Comparison of ENCODE assay signal across 8 mouse cellular contexts in genomic region chr15:88839271-88839670, GRCm38 (mm10). TPM values are rescaled to one million over a fixed set of nuclear protein-coding genes. Genes with fewer than 3 reads are reported as not detected.
DNase-seq lines count a peak whose midpoint lies in the region; ATAC-seq lines count a peak whose summit lies in the region.

No protein-coding gene starts in this region.

- no peaks in the 10 kb centered on the region for H3K9me3 ChIP-seq in intestine, embryonic 14.5 days (ENCODE audit: control insufficient read depth, low read length)
- H3K9me3 ChIP-seq in midbrain, embryonic 10.5 days (replicated peaks) = no peaks in the 10 kb centered on the region
- no peaks in the 10 kb centered on the region for H3K9me3 ChIP-seq in stomach, embryonic 16.5 days (replicated peaks; ENCODE audit: control insufficient read depth, low read length)

- peak; percentile 52 for ATAC-seq in intestine, embryonic 14.5 days (replicated peaks; ENCODE audit: low FRiP score, low TSS enrichment, low read depth)
- ATAC-seq in stomach, embryonic 16.5 days (ENCODE audit: insufficient read depth, low FRiP score) = peak; percentile 72
- ATAC-seq in granulocyte monocyte progenitor cell, adult 5-6 weeks (replicated peaks; ENCODE audit: poor library complexity, severe bottlenecking) = no peak

- no peak overlapping the region for H3K4me2 ChIP-seq in intestine, embryonic 14.5 days (ENCODE audit: low read length)
- no peak overlapping the region for H3K4me2 ChIP-seq in stomach, embryonic 16.5 days (ENCODE audit: low read depth, low read length)

- H3K36me3 ChIP-seq in intestine, embryonic 14.5 days (ENCODE audit: control insufficient read depth, insufficient read depth, low read length) = no peaks in the 10 kb centered on the region
- H3K36me3 ChIP-seq in midbrain, embryonic 10.5 days = no peaks in the 10 kb centered on the region
- H3K36me3 ChIP-seq in stomach, embryonic 16.5 days (ENCODE audit: control insufficient read depth, insufficient read depth, low read length) = no peaks in the 10 kb centered on the region

- H3K4me3 ChIP-seq in intestine, embryonic 14.5 days (ENCODE audit: low read depth, low read length) = no peak overlapping the region
- H3K4me3 ChIP-seq in midbrain, embryonic 10.5 days = 0 out of 2 replicates have a peak overlapping the region, but pooled peaks have one; percentile 3
- H3K4me3 ChIP-seq in stomach, embryonic 16.5 days (replicated peaks; ENCODE audit: low read length) = no peak overlapping the region

- H3K27me3 ChIP-seq in intestine, embryonic 14.5 days (replicated peaks; ENCODE audit: control insufficient read depth, insufficient read depth, low read length) = no peaks in the 10 kb centered on the region
- H3K27me3 ChIP-seq in midbrain, embryonic 10.5 days (ENCODE audit: low read depth, poor library complexity, severe bottlenecking) = peaks cover 14% of the 10 kb centered on the region
- no peaks in the 10 kb centered on the region for H3K27me3 ChIP-seq in stomach, embryonic 16.5 days (ENCODE audit: control insufficient read depth, insufficient read depth, low read length)

- intact Hi-C loops in gastrocnemius, postnatal 14 days (cut with DNase I; ENCODE audit: low total_unique reads) = no loop called here
- intact Hi-C loops in left cerebral cortex, postnatal 14 days (cut with DNase I) = no loop called here

- H3K4me1 ChIP-seq in intestine, embryonic 14.5 days (replicated peaks; ENCODE audit: control insufficient read depth, insufficient read depth, low read length) = peaks cover 30% of the 10 kb centered on the region
- H3K4me1 ChIP-seq in midbrain, embryonic 10.5 days = peaks cover 33% of the 10 kb centered on the region
- H3K4me1 ChIP-seq in stomach, embryonic 16.5 days (ENCODE audit: control insufficient read depth, insufficient read depth, low read length) = peaks cover 16% of the 10 kb centered on the region

- peak; percentile 45 for DNase-seq in ES-CJ7 (ENCODE audit: low read depth, low spot score)
- peak; percentile 57 to 70 for DNase-seq in cerebellum, postnatal 25 days
- DNase-seq in gastrocnemius, postnatal 14 days = peak; percentile 73
- DNase-seq in intestine, embryonic 14.5 days (ENCODE audit: low spot score) = no peak
- DNase-seq in left cerebral cortex, postnatal 14 days (ENCODE audit: low spot score in 2 of 2) = peak; percentile 77 to 82
- DNase-seq in midbrain, embryonic 10.5 days (ENCODE audit: low spot score) = no peak

- no peak overlapping the region for H3K9ac ChIP-seq in intestine, embryonic 14.5 days (ENCODE audit: low read length)
- 0 out of 2 replicates have a peak overlapping the region, but pooled peaks have one; percentile 1 for H3K9ac ChIP-seq in stomach, embryonic 16.5 days (ENCODE audit: low read length)

- peak overlapping the region; percentile 76 for H3K27ac ChIP-seq in intestine, embryonic 14.5 days (ENCODE audit: low read depth)
- H3K27ac ChIP-seq in midbrain, embryonic 10.5 days (replicated peaks) = no peak overlapping the region; the same call in 1 of the 2 replicates
- peak overlapping the region; percentile 67 for H3K27ac ChIP-seq in stomach, embryonic 16.5 days (ENCODE audit: low read length)

- WGBS in intestine, embryonic 14.5 days = 15% methylated on average over 9 of the region's 9 CpGs
- 46% methylated on average over 9 of the region's 9 CpGs for WGBS in midbrain, embryonic 10.5 days
- WGBS in stomach, embryonic 16.5 days = 28% methylated on average over 9 of the region's 9 CpGs

RNA-seq across cellular contexts. Expression of gene Creld2, which starts 19.8 kb away (rescaled TPM):
- 10 to 100 TPM in 1 of 2 experiments, 1 to 10 TPM in 1; 8.9 to 11.4 TPM for total RNA-seq in gastrocnemius, postnatal 14 days (2021)
- 79.9 and 95.1 TPM in 2 replicates for polyA plus RNA-seq in intestine, embryonic 14.5 days (2014; fragmentation: Nextera tagmentation; extraction: Ambion mirVana)
- total RNA-seq in left cerebral cortex, postnatal 14 days (2021) = 10 to 100 TPM; 18.9 to 21.4 TPM
- polyA plus RNA-seq in midbrain, embryonic 10.5 days (2016; fragmentation: Nextera tagmentation; extraction: Ambion mirVana) = 94.7 and 110 TPM in 2 replicates
- 105 and 128 TPM in 2 replicates for polyA plus RNA-seq in stomach, embryonic 16.5 days (2015; fragmentation: Nextera tagmentation; extraction: Ambion mirVana)
- 72.9 and 76.0 TPM in 2 replicates for total RNA-seq in granulocyte monocyte progenitor cell, adult 5-6 weeks (2014; fragmentation: Nextera tagmentation)
- total RNA-seq in granulocyte monocyte progenitor cell, adult 5-6 weeks (2017) = 138 and 139 TPM in 2 replicates

RNA-seq across cellular contexts. Expression of gene Alg12, which starts 20.2 kb away (rescaled TPM):
- 1 to 10 TPM; 4.9 to 5.4 TPM for total RNA-seq in gastrocnemius, postnatal 14 days (2021)
- polyA plus RNA-seq in intestine, embryonic 14.5 days (2014; fragmentation: Nextera tagmentation; extraction: Ambion mirVana) = 11.8 and 13.6 TPM in 2 replicates
- 10 to 100 TPM; 10.3 to 12.3 TPM for total RNA-seq in left cerebral cortex, postnatal 14 days (2021)
- 11.7 and 11.9 TPM in 2 replicates for polyA plus RNA-seq in midbrain, embryonic 10.5 days (2016; fragmentation: Nextera tagmentation; extraction: Ambion mirVana)
- 13.1 and 14.0 TPM in 2 replicates for polyA plus RNA-seq in stomach, embryonic 16.5 days (2015; fragmentation: Nextera tagmentation; extraction: Ambion mirVana)
- total RNA-seq in granulocyte monocyte progenitor cell, adult 5-6 weeks (2014; fragmentation: Nextera tagmentation) = 12.9 and 14.2 TPM in 2 replicates
- 3.5 and 11.6 TPM in 2 replicates for total RNA-seq in granulocyte monocyte progenitor cell, adult 5-6 weeks (2017)

RNA-seq across cellular contexts. Expression of gene Pim3, which starts 22.7 kb away (rescaled TPM):
- 10 to 100 TPM; 13.4 to 26.0 TPM for total RNA-seq in gastrocnemius, postnatal 14 days (2021)
- polyA plus RNA-seq in intestine, embryonic 14.5 days (2014; fragmentation: Nextera tagmentation; extraction: Ambion mirVana) = 40.1 and 51.7 TPM in 2 replicates
- 10 to 100 TPM; 37.3 to 40.4 TPM for total RNA-seq in left cerebral cortex, postnatal 14 days (2021)
- polyA plus RNA-seq in midbrain, embryonic 10.5 days (2016; fragmentation: Nextera tagmentation; extraction: Ambion mirVana) = 36.9 TPM in 2 replicates
- 58.3 and 59.0 TPM in 2 replicates for polyA plus RNA-seq in stomach, embryonic 16.5 days (2015; fragmentation: Nextera tagmentation; extraction: Ambion mirVana)
- total RNA-seq in granulocyte monocyte progenitor cell, adult 5-6 weeks (2014; fragmentation: Nextera tagmentation) = 13.8 and 14.6 TPM in 2 replicates
- 13.0 and 21.3 TPM in 2 replicates for total RNA-seq in granulocyte monocyte progenitor cell, adult 5-6 weeks (2017)

Comparison
In these comparisons a context has a peak if more than half of its experiments do, and no peak if none do; other contexts are left out.
1. DNase-seq: peak in ES-CJ7 (single experiment), cerebellum, postnatal 25 days (2 of 2), gastrocnemius, postnatal 14 days (single experiment) and left cerebral cortex, postnatal 14 days (2 of 2); none in intestine, embryonic 14.5 days (single experiment) and midbrain, embryonic 10.5 days (single experiment).